Mouse (Mus musculus) NIH3T3 (cell line): Measurements from ENCODE around the gene Ube2e2.

ENCODE experiments used
- DNase-seq: peaks from one replicate; pipeline ENCODE4 v3.0.0-alpha.2; 2012; ENCODE audit warnings: low read depth

Ube2e2 gene

GRCm38 (mm10) chr14:18893947-18894445 lies at the start of gene Ube2e2:
Gene Ube2e2, minus strand, starts transcription at chr14:18894267.
- DNase-seq, result peak; percentile 22

- peak; percentile 15 for DNase-seq
Observed at GRCm38 (mm10) chr14:18940068-18940467, 46.0 kb upstream of the Ube2e2 start.

GRCm38 (mm10) chr14:18903553-18903952 lies 9.5 kb upstream of the Ube2e2 start:
- DNase-seq, result no peak

- peak; percentile 92 for DNase-seq
Observed at GRCm38 (mm10) chr14:18893121-18893946, 733 bp downstream of the Ube2e2 start.

GRCm38 (mm10) chr14:18889571-18889970 lies 4.5 kb downstream of the Ube2e2 start:
- peak; percentile 64 for DNase-seq

- no peak for DNase-seq
Observed at GRCm38 (mm10) chr14:18882493-18882892, 11.6 kb downstream of the Ube2e2 start.

GRCm38 (mm10) chr14:18870716-18871115 lies 23.4 kb downstream of the Ube2e2 start:
- DNase-seq, result no peak

- no peak for DNase-seq
Observed at GRCm38 (mm10) chr14:18828661-18829060, 65.4 kb downstream of the Ube2e2 start.

GRCm38 (mm10) chr14:18826753-18827152 lies 67.3 kb downstream of the Ube2e2 start:
- DNase-seq, result peak; percentile 4

GRCm38 (mm10) chr14:18820713-18821112 lies 73.4 kb downstream of the Ube2e2 start:
- DNase-seq, result peak; percentile 39

GRCm38 (mm10) chr14:18796857-18797256 lies 97.2 kb downstream of the Ube2e2 start:
- no peak for DNase-seq

GRCm38 (mm10) chr14:18795787-18796186 lies 98.3 kb downstream of the Ube2e2 start:
- no peak for DNase-seq

GRCm38 (mm10) chr14:18778993-18779675 lies 114.9 kb downstream of the Ube2e2 start:
- DNase-seq, result peak; percentile 5

GRCm38 (mm10) chr14:18778241-18778640 lies 115.8 kb downstream of the Ube2e2 start:
- DNase-seq, result no peak

- DNase-seq, result no peak
Observed at GRCm38 (mm10) chr14:18776132-18776531, 117.9 kb downstream of the Ube2e2 start.

- DNase-seq, result peak; percentile 70
Observed at GRCm38 (mm10) chr14:18773724-18774123, 120.3 kb downstream of the Ube2e2 start.

GRCm38 (mm10) chr14:18759601-18760356 lies 134.3 kb downstream of the Ube2e2 start:
- no peak for DNase-seq

GRCm38 (mm10) chr14:18758595-18759532 lies 135.2 kb downstream of the Ube2e2 start:
- DNase-seq, result peak; percentile 6

- no peak for DNase-seq
Observed at GRCm38 (mm10) chr14:18758003-18758402, 136.1 kb downstream of the Ube2e2 start.

- no peak for DNase-seq
Observed at GRCm38 (mm10) chr14:18755410-18755809, 138.7 kb downstream of the Ube2e2 start.

GRCm38 (mm10) chr14:18754595-18754994 lies 139.5 kb downstream of the Ube2e2 start:
- no peak for DNase-seq
